Mouse (Mus musculus) heart, postnatal 0 days (tissue): ENCODE measurements around the gene Nab2. TPM values are rescaled to one million over a fixed set of nuclear protein-coding genes. Genes with fewer than 3 reads are reported as not detected.

ENCODE experiments used
- ATAC-seq: fragments of 200-750 bp; cut with Nextera tagmentation; 2 replicates; pipeline ENCODE4 v1.8.0; 2017; ENCODE audit warnings: low read depth, moderate number of reproducible peaks, moderate library complexity; ENCODE audit not compliant: insufficient read depth
- DNase-seq: peaks from one replicate; pipeline ENCODE4 v3.0.0-alpha.2; 2016; ENCODE audit warnings: low spot score
- H3K27ac ChIP-seq: fragments of 300-500 bp; sonication (generic); 2 replicates; pipeline ENCODE4 v1.5.1; 2014; ENCODE audit warnings: low read depth, mild to moderate bottlenecking
- H3K27me3 ChIP-seq: fragments of 300-500 bp; sonication (generic); 2 replicates; pipeline ENCODE4 v1.6.1; 2014; ENCODE audit warnings: low read length, mixed read lengths; ENCODE audit not compliant: control insufficient read depth, insufficient read depth
- H3K36me3 ChIP-seq: fragments of 300-500 bp; sonication (generic); replicated peaks from 2 replicates; pipeline ENCODE4 v1.6.1; 2014; ENCODE audit warnings: low read length, mixed read lengths; ENCODE audit not compliant: control insufficient read depth, insufficient read depth
- H3K4me1 ChIP-seq: fragments of 300-500 bp; sonication (generic); 2 replicates; pipeline ENCODE4 v1.6.1; 2014; ENCODE audit warnings: antibody characterized with exemption; ENCODE audit not compliant: control insufficient read depth, insufficient read depth
- H3K4me2 ChIP-seq: fragments of 300-500 bp; sonication (generic); 2 replicates; pipeline ENCODE4 v1.6.1; 2014; ENCODE audit warnings: low read depth, mild to moderate bottlenecking, low read length, moderate library complexity
- H3K4me3 ChIP-seq: fragments of 300-500 bp; sonication (generic); 2 replicates; pipeline ENCODE4 v1.5.1; 2014; ENCODE audit warnings: low read depth, low read length
- H3K9ac ChIP-seq: fragments of 300-500 bp; sonication (generic); replicated peaks from 2 replicates; pipeline ENCODE4 v1.6.1; 2014; ENCODE audit warnings: low read depth, low read length, mixed read lengths
- H3K9me3 ChIP-seq: fragments of 300-500 bp; sonication (generic); replicated peaks from 2 replicates; pipeline ENCODE4 v1.6.1; 2016; ENCODE audit warnings: low read length; ENCODE audit not compliant: control insufficient read depth
- CTCF ChIP-seq: IDR thresholded peaks from 2 replicates; pipeline ENCODE4 v1.5.1; 2016; ENCODE audit warnings: antibody characterized with exemption, control low read depth, low read depth
- EP300 ChIP-seq: IDR thresholded peaks from 2 replicates; pipeline ENCODE4 v1.6.1; 2016; ENCODE audit warnings: antibody characterized with exemption, low read depth
- WGBS: fragments of 180-500 bp; shearing (Covaris S2); extraction: QIAGEN DNeasy Blood & Tissue Kit; methylation state at CpG from one replicate; pipeline ENCODE4 v1.1.7; 2014; 5-methylcytosine and 5-hydroxymethylcytosine counted together
- polyA plus RNA-seq: library from polyadenylated mRNA; unstranded; fragments of >200 nt; fragmentation: Nextera tagmentation; extraction: Ambion mirVana; gene quantifications from 2 replicates; pipeline ENCODE4 v1.2.1, GENCODE M21; 2015
- total RNA-seq: library from RNA; depleted of rRNA; stranded (reverse); fragments of >200 nt; gene quantifications from 2 replicates; pipeline ENCODE4 v1.2.3, GENCODE M21; 2014; ENCODE audit warnings: low replicate concordance

Gene Nab2
- total and polyA plus RNA-seq, 2 experiments from 2014 or later: 4.0 to 15.3 TPM

GRCm38 (mm10) chr10:127619941-127620405 is 48.4 kb downstream of the Nab2 start:
- WGBS: 18% methylated on average over 12 of the region's 12 CpGs
- peak overlapping the region; percentile 85 for H3K4me2 ChIP-seq
- peaks cover 15% of the 10 kb centered on the region for H3K4me1 ChIP-seq
- peak overlapping the region; percentile 78 for H3K27ac ChIP-seq
- DNase-seq (no peak), ATAC-seq (no peak)
- no peaks in the 10 kb centered on the region for H3K36me3 ChIP-seq
- peak overlapping the region; percentile 58 for H3K9ac ChIP-seq
- H3K9me3 ChIP-seq: no peaks in the 10 kb centered on the region
- H3K4me3 ChIP-seq: peak overlapping the region; percentile 60
- no peak for TF ChIP-seq CTCF
- TF ChIP-seq EP300: no peak
- H3K27me3 ChIP-seq: no peaks in the 10 kb centered on the region

- Histone ChIP-seq H3K36me3 (no peaks in the 10 kb centered on the region), H3K9me3 (no peaks in the 10 kb centered on the region), H3K4me3 (peak overlapping the region; percentile 60), H3K4me1 (peaks cover 16% of the 10 kb centered on the region), H3K27me3 (no peaks in the 10 kb centered on the region), H3K4me2 (peak overlapping the region; percentile 85), H3K27ac (peak overlapping the region; percentile 78; the same call in 1 of the 2 replicates), H3K9ac (peak overlapping the region; percentile 46)
- DNase-seq (no peak), ATAC-seq (no peak)
- WGBS: 47% methylated on average over 8 of the region's 8 CpGs
- TF ChIP-seq CTCF (no peak), EP300 (no peak)
Observed at GRCm38 (mm10) chr10:127619119-127619721, 49.1 kb downstream of the Nab2 start.

GRCm38 (mm10) chr10:127618173-127618572 is 50.2 kb downstream of the Nab2 start:
- no peaks in the 10 kb centered on the region for H3K27me3 ChIP-seq
- DNase-seq: no peak
- H3K9me3 ChIP-seq: no peaks in the 10 kb centered on the region
- H3K9ac ChIP-seq: no peak overlapping the region; the same call in 1 of the 2 replicates
- H3K4me1 ChIP-seq: peaks cover 16% of the 10 kb centered on the region
- no peak for ATAC-seq
- TF ChIP-seq EP300 (no peak), CTCF (no peak)
- H3K36me3 ChIP-seq: no peaks in the 10 kb centered on the region
- peak overlapping the region; percentile 85; the same call in 1 of the 2 replicates for H3K4me2 ChIP-seq
- whole genome bisulfite sequencing: 35% methylated on average over 6 of the region's 6 CpGs
- H3K27ac ChIP-seq: no peak overlapping the region
- no peak overlapping the region for H3K4me3 ChIP-seq

GRCm38 (mm10) chr10:127617294-127617693 is 51.1 kb downstream of the Nab2 start:
- no peaks in the 10 kb centered on the region for H3K36me3 ChIP-seq
- ATAC-seq: no peak
- no peak overlapping the region for H3K4me3 ChIP-seq
- TF ChIP-seq EP300 (no peak), CTCF (no peak)
- DNase-seq: no peak
- 41% methylated on average over 4 of the region's 4 CpGs for WGBS
- no peaks in the 10 kb centered on the region for H3K27me3 ChIP-seq
- peaks cover 16% of the 10 kb centered on the region for H3K4me1 ChIP-seq
- H3K27ac ChIP-seq: no peak overlapping the region
- H3K9me3 ChIP-seq: no peaks in the 10 kb centered on the region
- no peak overlapping the region for H3K4me2 ChIP-seq
- no peak overlapping the region for H3K9ac ChIP-seq

GRCm38 (mm10) chr10:127616261-127616679 is 52.1 kb downstream of the Nab2 start:
- Histone ChIP-seq H3K4me3 (no peak overlapping the region), H3K27me3 (no peaks in the 10 kb centered on the region), H3K9me3 (no peaks in the 10 kb centered on the region), H3K4me1 (peaks cover 16% of the 10 kb centered on the region), H3K27ac (peak overlapping the region; percentile 70), H3K9ac (no peak overlapping the region), H3K4me2 (no peak overlapping the region), H3K36me3 (no peaks in the 10 kb centered on the region)
- ATAC-seq (no peak), DNase-seq (no peak)
- 61% methylated on average over 7 of the region's 7 CpGs for whole genome bisulfite sequencing
- no peak for TF ChIP-seq EP300
- TF ChIP-seq CTCF: no peak

GRCm38 (mm10) chr10:127615591-127615990 is 52.8 kb downstream of the Nab2 start:
- H3K4me2 ChIP-seq: no peak overlapping the region
- H3K9me3 ChIP-seq: no peaks in the 10 kb centered on the region
- peak overlapping the region; percentile 70 for H3K27ac ChIP-seq
- WGBS: 51% methylated on average over 3 of the region's 3 CpGs
- no peak overlapping the region for H3K4me3 ChIP-seq
- ATAC-seq: peak; percentile 12; the same call in 1 of the 2 replicates
- no peaks in the 10 kb centered on the region for H3K36me3 ChIP-seq
- H3K4me1 ChIP-seq: peaks cover 16% of the 10 kb centered on the region
- H3K27me3 ChIP-seq: no peaks in the 10 kb centered on the region
- DNase-seq: no peak
- no peak overlapping the region for H3K9ac ChIP-seq
- no peak for TF ChIP-seq EP300
